Mouse (Mus musculus) embryonic facial prominence, embryonic 10.5 days (tissue): ENCODE data around the gene Ugt1a1. TPM values are rescaled to one million over a fixed set of nuclear protein-coding genes. Genes with fewer than 3 reads are reported as not detected.

Experiments
- DNase-seq: peaks from one replicate; pipeline ENCODE4 v3.0.0-alpha.2; 2017; ENCODE audit warnings: low spot score
- H3K27ac ChIP-seq: fragments of 300-500 bp; sonication (generic); replicated peaks from 2 replicates; pipeline ENCODE4 v1.5.1; 2016; ENCODE audit warnings: mild to moderate bottlenecking
- H3K27me3 ChIP-seq: fragments of 300-500 bp; sonication (generic); replicated peaks from 2 replicates; pipeline ENCODE4 v1.6.1; 2016; ENCODE audit warnings: low read depth, mild to moderate bottlenecking; ENCODE audit not compliant: poor library complexity, severe bottlenecking
- H3K36me3 ChIP-seq: fragments of 300-500 bp; sonication (generic); replicated peaks from 2 replicates; pipeline ENCODE4 v1.6.1; 2016; ENCODE audit warnings: mild to moderate bottlenecking, moderate library complexity
- H3K4me1 ChIP-seq: fragments of 300-500 bp; sonication (generic); 2 replicates; pipeline ENCODE4 v1.6.1; 2016
- H3K4me3 ChIP-seq: fragments of 300-500 bp; sonication (generic); 2 replicates; pipeline ENCODE4 v1.5.1; 2016; ENCODE audit warnings: mild to moderate bottlenecking, moderate library complexity
- H3K9me3 ChIP-seq: fragments of 300-500 bp; sonication (generic); 2 replicates; pipeline ENCODE4 v1.6.1; 2016; ENCODE audit warnings: mild to moderate bottlenecking
- WGBS: fragments of 180-500 bp; shearing (Covaris S2); methylation state at CpG from one replicate; pipeline ENCODE4 v1.1.7; 2016; 5-methylcytosine and 5-hydroxymethylcytosine counted together
- polyA plus RNA-seq: library from polyadenylated mRNA; unstranded; fragments of >200 nt; fragmentation: Nextera tagmentation; extraction: Ambion mirVana; gene quantifications from 2 replicates; pipeline ENCODE4 v1.2.1, GENCODE M21; 2016

Gene Ugt1a1
- polyA plus RNA-seq, 1 experiment from 2014 or later = not detected

- 74% methylated on average over 4 of the region's 4 CpGs for WGBS
- Histone ChIP-seq H3K9me3 (peaks cover 95% of the 10 kb centered on the region), H3K4me1 (no peaks in the 10 kb centered on the region), H3K4me3 (no peak overlapping the region), H3K27me3 (no peaks in the 10 kb centered on the region), H3K36me3 (no peaks in the 10 kb centered on the region), H3K27ac (no peak overlapping the region)
- no peak for DNase-seq
Observed at GRCm38 (mm10) chr1:88240579-88240978, 28.8 kb downstream of the Ugt1a1 start.

GRCm38 (mm10) chr1:88243861-88244260, 32.1 kb downstream of the Ugt1a1 start:
- DNase-seq = no peak

GRCm38 (mm10) chr1:88245881-88246280, 34.1 kb downstream of the Ugt1a1 start:
- H3K4me1 ChIP-seq = no peaks in the 10 kb centered on the region
- no peak overlapping the region for H3K4me3 ChIP-seq
- no peaks in the 10 kb centered on the region for H3K27me3 ChIP-seq
- WGBS = 77% methylated on average over 6 of the region's 6 CpGs
- peaks cover 96% of the 10 kb centered on the region for H3K9me3 ChIP-seq
- no peaks in the 10 kb centered on the region for H3K36me3 ChIP-seq
- H3K27ac ChIP-seq = no peak overlapping the region
- no peak for DNase-seq

More at GRCm38 (mm10) chr1:88243861-88244260, 32.1 kb downstream of the Ugt1a1 start:
- Histone ChIP-seq H3K4me1 (no peaks in the 10 kb centered on the region), H3K27ac (no peak overlapping the region), H3K9me3 (peaks cover 96% of the 10 kb centered on the region), H3K27me3 (no peaks in the 10 kb centered on the region), H3K36me3 (no peaks in the 10 kb centered on the region), H3K4me3 (no peak overlapping the region)
- 68% methylated on average over 5 of the region's 5 CpGs for WGBS

- H3K4me3 ChIP-seq = no peak overlapping the region
- 47% methylated on average over 6 of the region's 6 CpGs for WGBS
- no peaks in the 10 kb centered on the region for H3K36me3 ChIP-seq
- H3K27me3 ChIP-seq = no peaks in the 10 kb centered on the region
- H3K4me1 ChIP-seq = no peaks in the 10 kb centered on the region
- no peak overlapping the region for H3K27ac ChIP-seq
- DNase-seq = no peak
- H3K9me3 ChIP-seq = peaks cover 97% of the 10 kb centered on the region
Observed at GRCm38 (mm10) chr1:88246386-88246785, 34.6 kb downstream of the Ugt1a1 start.

GRCm38 (mm10) chr1:88247660-88248059, 35.9 kb downstream of the Ugt1a1 start:
- H3K9me3 ChIP-seq = peaks cover 95% of the 10 kb centered on the region
- no peaks in the 10 kb centered on the region for H3K27me3 ChIP-seq
- DNase-seq = no peak
- no peaks in the 10 kb centered on the region for H3K36me3 ChIP-seq
- no peak overlapping the region for H3K27ac ChIP-seq
- H3K4me1 ChIP-seq = no peaks in the 10 kb centered on the region
- WGBS = 49% methylated on average over 2 of the region's 2 CpGs
- no peak overlapping the region for H3K4me3 ChIP-seq

- WGBS = 71% methylated on average over 4 of the region's 4 CpGs
Observed at GRCm38 (mm10) chr1:88248658-88249057, 36.9 kb downstream of the Ugt1a1 start.

GRCm38 (mm10) chr1:88249596-88249995, 37.8 kb downstream of the Ugt1a1 start:
- Histone ChIP-seq H3K27ac (no peak overlapping the region), H3K9me3 (peaks cover 96% of the 10 kb centered on the region), H3K36me3 (no peaks in the 10 kb centered on the region), H3K4me1 (no peaks in the 10 kb centered on the region), H3K27me3 (no peaks in the 10 kb centered on the region), H3K4me3 (no peak overlapping the region)
- 79% methylated on average over 7 of the region's 7 CpGs for WGBS
- DNase-seq = no peak

More at GRCm38 (mm10) chr1:88248658-88249057, 36.9 kb downstream of the Ugt1a1 start:
- H3K36me3 ChIP-seq = no peaks in the 10 kb centered on the region
- no peak overlapping the region for H3K27ac ChIP-seq
- peaks cover 96% of the 10 kb centered on the region for H3K9me3 ChIP-seq
- no peak for DNase-seq
- H3K4me1 ChIP-seq = no peaks in the 10 kb centered on the region
- H3K27me3 ChIP-seq = no peaks in the 10 kb centered on the region
- H3K4me3 ChIP-seq = no peak overlapping the region

GRCm38 (mm10) chr1:88250023-88250422, 38.3 kb downstream of the Ugt1a1 start:
- no peaks in the 10 kb centered on the region for H3K27me3 ChIP-seq
- no peaks in the 10 kb centered on the region for H3K4me1 ChIP-seq
- no peak for DNase-seq
- H3K27ac ChIP-seq = no peak overlapping the region
- whole genome bisulfite sequencing = 83% methylated on average over 5 of the region's 5 CpGs
- H3K36me3 ChIP-seq = no peaks in the 10 kb centered on the region
- no peak overlapping the region for H3K4me3 ChIP-seq
- H3K9me3 ChIP-seq = peaks cover 96% of the 10 kb centered on the region

- Histone ChIP-seq H3K36me3 (no peaks in the 10 kb centered on the region), H3K4me3 (no peak overlapping the region), H3K27me3 (no peaks in the 10 kb centered on the region), H3K27ac (no peak overlapping the region), H3K9me3 (peaks cover 98% of the 10 kb centered on the region), H3K4me1 (no peaks in the 10 kb centered on the region)
- no peak for DNase-seq
- WGBS = 73% methylated on average over 8 of the region's 8 CpGs
Observed at GRCm38 (mm10) chr1:88253106-88253505, 41.3 kb downstream of the Ugt1a1 start.

- H3K4me3 ChIP-seq = no peak overlapping the region
- H3K9me3 ChIP-seq = peaks cover 98% of the 10 kb centered on the region
- H3K4me1 ChIP-seq = no peaks in the 10 kb centered on the region
- no peak for DNase-seq
- 69% methylated on average over 6 of the region's 6 CpGs for WGBS
- no peak overlapping the region for H3K27ac ChIP-seq
- H3K36me3 ChIP-seq = no peaks in the 10 kb centered on the region
- no peaks in the 10 kb centered on the region for H3K27me3 ChIP-seq
Observed at GRCm38 (mm10) chr1:88253540-88253939, 41.8 kb downstream of the Ugt1a1 start.

GRCm38 (mm10) chr1:88254793-88255465, 43.2 kb downstream of the Ugt1a1 start:
- DNase-seq = no peak
- 87% methylated on average over 12 of the region's 12 CpGs for WGBS
- Histone ChIP-seq H3K9me3 (peaks cover 95% of the 10 kb centered on the region), H3K27ac (no peak overlapping the region), H3K4me3 (no peak overlapping the region), H3K36me3 (peaks cover 9% of the 10 kb centered on the region), H3K4me1 (no peaks in the 10 kb centered on the region), H3K27me3 (no peaks in the 10 kb centered on the region)

GRCm38 (mm10) chr1:88255466-88255857, 43.7 kb downstream of the Ugt1a1 start:
- no peak for DNase-seq
- H3K4me3 ChIP-seq = no peak overlapping the region
- no peaks in the 10 kb centered on the region for H3K4me1 ChIP-seq
- no peak overlapping the region for H3K27ac ChIP-seq
- H3K36me3 ChIP-seq = peaks cover 14% of the 10 kb centered on the region
- peaks cover 95% of the 10 kb centered on the region for H3K9me3 ChIP-seq
- no peaks in the 10 kb centered on the region for H3K27me3 ChIP-seq
- 57% methylated on average over 2 of the region's 2 CpGs for WGBS

GRCm38 (mm10) chr1:88255989-88256754, 44.4 kb downstream of the Ugt1a1 start:
- Histone ChIP-seq H3K27ac (no peak overlapping the region), H3K9me3 (peaks cover 95% of the 10 kb centered on the region), H3K27me3 (no peaks in the 10 kb centered on the region), H3K4me3 (no peak overlapping the region), H3K4me1 (no peaks in the 10 kb centered on the region), H3K36me3 (peaks cover 21% of the 10 kb centered on the region)
- no peak for DNase-seq
- 79% methylated on average over 13 of the region's 13 CpGs for WGBS
